Mouse (Mus musculus) ES-CJ7 (cell line): ENCODE measurements at regions not wholly inside any gene's neighbourhood (a gene's known extent, or its start where the extent isn't known, plus 50 kb on each side); places are given as distances from the start of the nearest gene placed in this dataset.

Experiments
- DNase-seq: peaks from one replicate; pipeline ENCODE4 v3.0.0; 2011; ENCODE audit warnings: low read depth, low spot score

GRCm38 (mm10) chr1:91678789-91679188 is 122.5 kb upstream of the Twist2 start:
- DNase-seq: no peak

DNA sequence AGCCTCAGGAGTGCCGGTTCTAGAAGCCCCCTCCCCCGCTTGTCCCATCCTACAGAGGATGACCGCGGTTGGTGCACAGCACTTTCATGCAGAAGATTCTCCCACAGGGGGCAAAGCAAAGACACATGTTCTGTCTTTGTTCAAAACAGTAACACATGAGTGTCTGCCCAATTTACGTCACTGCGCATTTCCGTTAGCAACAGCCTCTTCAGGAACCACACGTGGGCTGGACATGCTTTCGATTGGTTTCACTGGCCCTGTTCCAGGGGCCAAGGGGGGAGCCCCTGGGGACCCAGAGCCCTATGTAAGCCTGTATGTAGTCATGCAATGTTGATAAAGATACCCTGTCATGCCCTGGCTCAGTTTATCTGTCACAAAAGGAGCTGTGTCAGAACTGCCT is 116.2 kb upstream of the Twist2 start:
- no peak for DNase-seq

- no peak for DNase-seq
Measured at GRCm38 (mm10) chr1:91685789-91686188, 115.5 kb upstream of the Twist2 start.

GRCm38 (mm10) chr1:91691601-91692000 is 109.7 kb upstream of the Twist2 start:
- no peak for DNase-seq

DNA sequence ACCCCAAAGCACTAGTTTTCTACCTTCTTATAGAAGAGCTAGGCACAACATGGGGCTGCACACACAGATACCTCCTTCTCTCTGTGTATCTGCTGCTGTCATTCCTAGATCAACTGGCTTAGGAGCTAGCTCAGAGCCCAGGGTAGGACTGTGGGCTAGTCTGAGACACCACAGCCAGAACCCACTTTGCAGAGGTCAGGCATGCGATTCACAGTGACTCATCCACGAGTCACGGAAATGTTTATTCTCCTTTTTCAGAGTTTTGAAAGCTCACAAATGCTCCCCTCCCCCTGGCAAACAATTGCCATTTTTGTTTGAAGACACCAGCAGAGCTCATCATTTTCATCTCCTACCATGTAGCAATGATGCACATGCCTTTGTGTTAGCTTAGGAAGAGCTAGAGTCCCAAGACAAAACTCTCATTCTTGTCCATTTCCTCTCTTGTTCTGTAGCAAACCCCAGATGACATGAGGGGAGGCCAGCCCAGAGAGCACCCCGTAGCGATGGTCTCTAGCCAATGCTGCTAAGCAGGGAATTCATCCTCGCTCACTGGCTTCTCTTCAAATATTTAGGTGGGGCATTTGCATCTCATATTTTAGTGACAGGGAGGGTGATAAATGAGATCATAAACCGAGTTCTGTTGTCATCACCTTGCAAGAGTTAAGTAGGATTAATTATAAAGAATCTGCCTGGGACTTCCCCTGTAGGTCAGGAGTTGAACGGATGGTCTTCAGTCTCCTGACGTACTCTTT is 108.4 kb upstream of the Twist2 start:
- DNase-seq: no peak

DNA sequence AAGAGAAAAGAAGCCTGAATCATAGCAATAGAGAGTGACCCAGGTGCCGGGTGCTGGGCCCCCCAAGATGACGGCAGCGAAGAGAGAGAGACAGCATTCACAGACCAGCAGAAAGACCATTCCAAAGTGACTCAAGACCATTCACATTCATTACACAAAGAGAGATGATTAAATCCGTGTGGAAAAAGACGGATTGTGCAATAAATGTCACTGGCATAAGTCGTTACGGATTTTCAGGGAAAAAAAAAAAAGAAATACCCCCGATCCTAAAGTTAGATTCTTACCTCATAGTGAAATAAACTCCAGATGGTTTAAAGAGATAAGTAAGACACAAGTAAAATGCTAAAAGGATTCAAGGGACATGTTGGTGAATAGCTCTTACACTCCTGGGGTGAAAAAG is 104.2 kb upstream of the Twist2 start:
- no peak for DNase-seq

- no peak for DNase-seq
Measured at GRCm38 (mm10) chr1:91701475-91701874, 99.8 kb upstream of the Twist2 start.

DNA sequence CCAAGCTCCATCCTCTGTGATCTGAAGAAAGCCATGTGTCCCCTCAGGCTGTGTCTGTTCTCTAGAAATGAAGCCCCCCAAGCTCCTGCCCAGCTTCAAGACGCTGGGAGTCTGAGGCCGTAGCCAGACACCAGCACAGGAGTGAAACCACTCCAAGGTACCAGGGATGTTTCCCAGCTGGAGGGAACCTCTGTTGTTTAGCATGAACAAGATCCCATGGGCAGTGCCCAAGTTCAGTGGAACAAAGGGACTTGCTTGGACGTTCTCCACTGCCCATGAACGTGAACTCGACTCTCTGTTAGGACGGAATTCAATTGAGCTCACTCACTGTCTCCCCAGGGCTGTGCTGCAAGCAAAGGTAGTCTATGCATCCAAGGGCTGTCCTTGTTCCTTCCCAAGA is 99.2 kb upstream of the Twist2 start:
- DNase-seq: no peak

DNA sequence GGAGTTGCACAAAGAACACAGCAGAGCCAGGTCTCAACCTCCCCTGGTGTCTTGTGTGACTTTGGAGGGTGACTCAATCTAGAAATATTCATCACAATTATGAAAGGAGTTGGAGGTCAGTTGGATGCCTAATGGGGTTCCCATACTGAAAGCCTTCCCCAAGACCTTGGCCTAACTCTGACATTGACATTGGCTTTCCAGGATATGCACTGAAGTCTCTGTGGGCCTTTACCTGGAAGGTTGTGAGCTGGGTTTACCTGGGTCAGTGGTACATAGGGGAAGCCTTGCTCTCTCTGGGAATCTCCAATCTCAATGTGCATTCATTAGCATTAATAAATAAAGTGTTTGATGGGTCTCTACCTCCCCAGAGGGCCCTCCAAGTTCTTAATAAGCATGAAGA is 98.5 kb upstream of the Twist2 start:
- no peak for DNase-seq

GRCm38 (mm10) chr1:91705451-91705850 is 95.8 kb upstream of the Twist2 start:
- DNase-seq: no peak

GRCm38 (mm10) chr1:91708550-91709243 is 92.6 kb upstream of the Twist2 start:
- DNase-seq: no peak

DNA sequence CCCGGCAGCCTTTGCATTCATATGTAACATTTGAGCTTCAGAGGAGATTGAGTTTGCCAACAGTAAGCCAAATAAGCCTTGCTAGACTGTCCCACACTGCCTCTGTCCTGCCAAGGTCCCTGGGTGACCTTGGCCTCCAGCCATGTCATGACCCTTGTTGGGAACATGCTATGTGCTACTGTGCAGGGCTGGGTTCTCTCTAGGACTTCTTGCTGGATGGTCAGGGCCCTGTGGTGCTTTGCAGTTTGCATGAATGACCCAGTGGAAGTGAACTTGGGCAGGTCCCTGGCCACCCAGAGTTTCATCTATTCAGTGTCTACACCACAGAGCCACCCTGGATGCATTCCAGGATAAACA is 92.0 kb upstream of the Twist2 start:
- DNase-seq: no peak

DNA sequence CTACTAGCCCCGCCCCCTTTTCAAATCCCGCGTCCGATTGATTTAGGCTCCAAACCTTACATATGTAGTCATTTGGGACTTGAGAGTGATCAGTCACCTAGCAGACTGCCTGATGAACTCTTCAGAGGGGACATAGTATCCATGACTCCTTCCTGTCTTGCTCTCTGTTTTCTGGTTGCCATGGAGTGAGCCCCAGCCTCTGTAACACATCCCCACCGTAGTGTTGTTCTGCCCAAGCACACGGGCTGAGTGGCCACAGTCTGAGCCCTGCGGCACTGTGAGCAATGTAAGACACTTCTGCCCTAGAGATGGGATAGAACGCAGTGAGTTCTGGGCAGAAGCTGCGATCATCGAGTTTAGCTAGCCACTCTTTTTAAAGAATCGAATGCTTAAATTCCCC is 88.1 kb upstream of the Twist2 start:
- no peak for DNase-seq

GRCm38 (mm10) chr1:91714266-91714665 is 87.0 kb upstream of the Twist2 start:
- DNase-seq: no peak

GRCm38 (mm10) chr1:91715341-91715740 is 85.9 kb upstream of the Twist2 start:
- no peak for DNase-seq

DNA sequence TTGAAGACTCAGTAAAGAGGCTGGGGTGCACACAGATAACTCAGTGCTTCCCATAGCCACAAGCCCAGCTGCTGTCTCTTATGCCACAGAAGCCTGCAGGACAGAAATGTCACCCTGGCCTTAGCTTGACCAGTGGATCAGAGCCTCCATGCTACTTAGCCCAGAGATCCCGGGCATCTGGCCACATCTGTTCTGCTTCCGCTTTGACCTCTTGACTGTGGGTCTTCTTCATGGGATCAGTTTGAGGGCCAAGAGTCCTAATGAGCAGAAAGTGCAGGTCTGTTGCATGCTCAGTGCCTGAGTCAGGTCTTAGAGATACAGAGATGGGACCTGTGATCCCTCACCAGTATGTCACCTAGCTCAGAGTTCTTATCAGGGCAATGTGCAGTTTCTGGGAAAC is 85.5 kb upstream of the Twist2 start:
- no peak for DNase-seq

DNA sequence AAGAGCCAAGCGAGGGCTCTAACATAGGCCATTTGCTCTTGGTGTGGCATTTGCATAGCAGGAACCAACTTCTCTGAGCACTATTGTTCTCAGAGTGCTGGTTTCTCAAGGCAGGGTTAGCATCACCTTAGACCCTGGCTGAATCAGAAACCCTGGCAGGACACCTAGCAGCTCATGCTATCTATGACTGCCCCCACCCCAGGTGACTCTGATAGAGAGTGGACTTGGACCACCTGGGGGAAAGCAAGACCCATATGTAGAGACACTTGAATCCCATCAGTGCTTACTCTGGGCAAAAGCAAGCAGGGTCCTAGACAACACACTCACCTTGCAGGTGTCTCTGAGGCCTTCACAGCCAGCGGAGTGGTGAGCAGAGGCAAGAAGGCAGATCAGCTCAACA is 84.4 kb upstream of the Twist2 start:
- DNase-seq: no peak

DNA sequence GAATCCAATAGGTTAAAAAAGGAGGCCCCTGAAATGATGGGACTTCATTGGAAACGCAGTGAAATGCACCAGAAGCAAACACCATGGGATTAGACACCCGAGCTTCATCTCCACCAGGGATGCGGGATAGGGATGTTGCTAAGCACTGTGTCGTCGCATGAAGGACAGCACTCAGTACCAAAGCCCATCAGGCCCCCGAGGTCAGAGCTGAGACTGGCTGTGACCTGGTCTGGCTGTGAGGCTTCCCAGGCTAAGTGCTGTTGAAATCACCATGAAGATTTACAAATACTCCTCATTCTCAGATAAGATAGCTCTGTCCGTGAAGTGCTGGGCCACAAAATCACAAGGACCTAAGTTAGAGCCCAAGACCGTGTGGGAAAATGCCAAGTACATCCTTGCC is 83.3 kb upstream of the Twist2 start:
- DNase-seq: no peak

GRCm38 (mm10) chr1:91729246-91729645 is 72.0 kb upstream of the Twist2 start:
- no peak for DNase-seq

DNA sequence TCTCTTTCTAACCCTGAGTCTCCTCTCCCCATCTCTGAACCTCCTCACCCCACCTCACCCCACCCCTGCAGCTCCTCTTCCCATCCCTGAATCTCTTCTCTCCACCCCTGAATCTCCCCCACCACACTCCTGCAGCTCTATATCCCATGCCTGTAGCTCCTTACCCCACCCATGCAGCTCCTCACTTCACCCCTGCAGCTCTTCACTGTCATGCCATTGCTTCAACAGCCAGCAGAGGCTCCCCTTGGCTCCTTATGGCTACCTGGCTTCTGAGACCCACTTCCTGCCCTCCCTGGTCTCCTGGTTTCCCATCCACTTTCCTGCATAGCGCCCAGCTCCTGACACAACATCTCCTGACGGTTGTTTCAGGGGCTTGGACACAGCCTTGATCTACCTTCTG is 71.0 kb upstream of the Twist2 start:
- DNase-seq: no peak

DNA sequence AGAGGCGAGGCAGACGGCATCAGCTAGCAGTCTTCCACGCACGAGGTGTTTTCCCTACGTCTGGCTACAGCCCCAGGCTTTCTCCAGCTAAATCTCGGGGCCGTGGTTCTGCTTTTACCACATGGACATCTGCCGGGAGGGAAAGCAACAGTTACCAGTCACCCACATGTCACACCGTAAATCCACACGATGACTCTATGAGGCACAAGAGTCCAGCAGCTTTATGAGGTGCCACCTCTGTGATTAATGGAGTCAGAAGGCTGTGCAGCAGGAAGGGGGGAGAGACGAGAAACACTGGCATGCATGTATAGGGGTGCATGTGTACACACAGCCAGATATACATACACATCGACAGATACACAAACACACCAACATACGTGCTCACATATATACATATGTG is 69.6 kb upstream of the Twist2 start:
- no peak for DNase-seq

DNA sequence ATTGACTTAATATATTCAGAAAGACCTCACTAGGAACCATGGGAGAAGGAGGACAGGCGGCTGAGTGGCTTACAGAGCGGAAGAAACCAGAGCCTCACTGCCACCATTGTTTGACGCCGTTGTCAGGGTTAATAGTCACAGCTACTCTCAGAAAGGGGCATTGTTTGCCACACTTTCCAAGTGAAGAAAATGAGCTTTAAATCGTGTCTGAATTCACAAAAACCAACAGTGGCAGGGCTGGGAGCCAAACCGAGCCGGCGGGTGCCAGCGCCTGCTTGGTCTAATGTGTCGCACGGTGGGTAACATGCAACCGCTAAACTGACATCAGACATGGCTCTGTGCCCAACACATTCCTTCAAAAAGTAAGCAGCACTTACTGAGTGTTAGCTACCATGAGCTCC is 68.8 kb upstream of the Twist2 start:
- DNase-seq: no peak

- DNase-seq: no peak
Measured at GRCm38 (mm10) chr1:91734731-91735130, 66.5 kb upstream of the Twist2 start.

DNA sequence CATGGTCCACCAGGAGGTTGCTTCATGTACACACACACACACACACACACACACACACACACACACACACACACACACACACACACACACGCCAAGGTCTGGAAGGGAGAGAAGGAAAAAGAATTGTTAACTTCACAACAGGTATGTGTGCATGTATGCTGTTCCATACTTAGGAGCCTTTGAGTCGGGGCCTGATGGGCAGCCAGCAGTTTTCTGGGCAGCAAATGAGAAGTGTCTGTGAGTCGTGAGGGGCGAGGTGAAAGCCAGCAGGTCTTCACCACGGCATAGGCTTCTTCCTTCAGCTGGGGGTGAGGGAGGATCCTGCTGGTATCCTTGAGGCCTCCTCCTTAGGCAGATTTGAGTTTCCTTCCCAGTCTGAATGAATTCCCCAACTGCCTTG is 65.8 kb upstream of the Twist2 start:
- DNase-seq: no peak
